Mouse (Mus musculus) kidney, postnatal 0 days (tissue): ENCODE measurements at regions not wholly inside any gene's neighbourhood (a gene's known extent, or its start where the extent isn't known, plus 50 kb on each side); places are given as distances from the start of the nearest gene placed in this dataset.
A peak's percentile ranks its signal among the peaks of the same experiment; 100 is the strongest.

ENCODE experiments used
- ATAC-seq: fragments of 200-750 bp; cut with Nextera tagmentation; replicated peaks from 2 replicates; pipeline ENCODE4 v1.8.0; 2017; ENCODE audit warnings: low read depth, moderate number of reproducible peaks, moderate TSS enrichment, moderate library complexity; ENCODE audit not compliant: low FRiP score
- DNase-seq: peaks from one replicate; pipeline ENCODE4 v3.0.0-alpha.2; 2016; ENCODE audit warnings: low spot score
- H3K27ac ChIP-seq: fragments of 300-500 bp; sonication (generic); 2 replicates; pipeline ENCODE4 v1.5.1; 2014; ENCODE audit warnings: mild to moderate bottlenecking
- H3K27me3 ChIP-seq: fragments of 300-500 bp; sonication (generic); 2 replicates; pipeline ENCODE4 v1.6.1; 2014; ENCODE audit warnings: low read length, mixed read lengths; ENCODE audit not compliant: insufficient read depth
- H3K36me3 ChIP-seq: fragments of 300-500 bp; sonication (generic); 2 replicates; pipeline ENCODE4 v1.6.1; 2014; ENCODE audit warnings: low read length, mixed read lengths; ENCODE audit not compliant: insufficient read depth
- H3K4me1 ChIP-seq: fragments of 300-500 bp; sonication (generic); replicated peaks from 2 replicates; pipeline ENCODE4 v1.6.1; 2014; ENCODE audit warnings: antibody characterized with exemption, low read length, mixed read lengths; ENCODE audit not compliant: insufficient read depth
- H3K4me2 ChIP-seq: fragments of 300-500 bp; sonication (generic); 2 replicates; pipeline ENCODE4 v1.6.1; 2014; ENCODE audit warnings: mild to moderate bottlenecking, low read length, moderate library complexity, mixed read lengths
- H3K4me3 ChIP-seq: fragments of 300-500 bp; sonication (generic); replicated peaks from 2 replicates; pipeline ENCODE4 v1.5.1; 2014; ENCODE audit warnings: low read depth, low read length
- H3K9ac ChIP-seq: fragments of 300-500 bp; sonication (generic); 2 replicates; pipeline ENCODE4 v1.6.1; 2014; ENCODE audit warnings: low read depth, low read length
- H3K9me3 ChIP-seq: fragments of 300-500 bp; sonication (generic); replicated peaks from 2 replicates; pipeline ENCODE4 v1.6.1; 2016; ENCODE audit warnings: low read length, inconsistent platforms, mixed read lengths
- CTCF ChIP-seq: IDR thresholded peaks from 2 replicates; pipeline ENCODE4 v1.5.1; 2016; ENCODE audit warnings: antibody characterized with exemption, low read depth, mild to moderate bottlenecking, moderate library complexity
- WGBS: fragments of 180-500 bp; shearing (Covaris S2); extraction: QIAGEN DNeasy Blood & Tissue Kit; methylation state at CpG from one replicate; pipeline ENCODE4 v1.1.7; 2014; 5-methylcytosine and 5-hydroxymethylcytosine counted together

DNA sequence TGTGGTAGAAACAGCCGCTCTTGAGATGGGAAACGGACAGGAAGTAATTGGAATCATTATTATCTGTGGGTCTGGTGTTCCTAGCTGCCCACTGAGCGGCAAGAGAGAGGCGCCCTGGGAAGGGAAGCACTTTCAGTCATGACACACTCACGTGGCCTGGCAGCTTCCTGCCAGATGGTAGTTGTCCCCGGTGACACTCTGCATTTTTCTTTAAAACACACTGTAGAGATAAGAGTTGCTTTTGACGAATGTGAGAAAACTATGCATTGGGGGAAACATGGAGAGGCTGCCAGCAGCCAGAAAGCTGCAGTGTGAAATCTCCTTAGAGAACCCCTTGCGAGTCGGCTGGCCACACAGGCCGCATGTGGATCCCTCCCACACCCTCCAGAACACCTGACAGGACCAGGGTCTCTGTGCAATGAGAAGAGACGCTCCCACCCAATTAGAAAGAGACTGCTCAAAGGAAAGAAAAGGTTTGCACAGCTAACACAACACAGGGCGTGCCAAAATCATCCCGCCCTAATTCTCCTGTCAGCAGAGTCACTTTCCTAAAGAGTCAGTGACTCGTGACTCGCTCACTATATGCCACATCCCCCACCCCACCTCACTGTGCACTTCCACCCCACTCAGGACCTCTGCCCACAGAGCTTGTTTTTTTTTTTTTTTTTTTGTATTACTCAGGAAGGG is 194.0 kb upstream of the Map3k1 start:
- H3K4me2 ChIP-seq: 0 out of 2 replicates have a peak overlapping the region, but pooled peaks have one; percentile 10
- no peak overlapping the region for H3K4me3 ChIP-seq
- H3K27ac ChIP-seq: no peak overlapping the region
- no peaks in the 10 kb centered on the region for H3K9me3 ChIP-seq
- 21% methylated on average over 15 of the region's 15 CpGs for WGBS
- peak; percentile 76 for ATAC-seq
- no peaks in the 10 kb centered on the region for H3K27me3 ChIP-seq
- TF ChIP-seq CTCF: peak; percentile 35; the same call in 1 of the 2 replicates
- no peaks in the 10 kb centered on the region for H3K36me3 ChIP-seq
- DNase-seq: peak; percentile 80
- no peak overlapping the region for H3K9ac ChIP-seq
- H3K4me1 ChIP-seq: peaks cover 20% of the 10 kb centered on the region; the same call in 1 of the 2 replicates

DNA sequence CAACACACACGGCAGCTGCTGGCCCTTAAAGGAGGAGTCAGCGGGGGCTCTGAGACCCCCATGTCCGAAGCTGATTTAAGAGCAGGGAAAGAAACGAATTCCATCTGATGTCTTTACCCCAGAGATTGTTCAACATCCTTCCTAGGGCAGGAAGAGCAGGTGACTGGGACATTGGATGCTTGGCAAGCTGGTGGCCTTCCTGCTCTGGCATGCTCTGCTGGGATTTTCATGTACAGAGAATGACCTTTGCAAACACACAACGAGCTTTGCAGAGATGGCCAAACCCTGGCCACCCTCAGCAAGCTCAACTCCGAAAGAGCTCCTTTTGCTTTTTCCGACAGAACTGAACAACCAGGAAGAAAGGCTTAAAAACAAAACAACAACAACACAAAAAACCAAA is 194.7 kb upstream of the Map3k1 start:
- Histone ChIP-seq H3K27me3 (no peaks in the 10 kb centered on the region), H3K27ac (no peak overlapping the region), H3K36me3 (no peaks in the 10 kb centered on the region), H3K9me3 (no peaks in the 10 kb centered on the region), H3K4me3 (no peak overlapping the region), H3K4me2 (no peak overlapping the region), H3K9ac (no peak overlapping the region), H3K4me1 (peaks cover 20% of the 10 kb centered on the region; the same call in 1 of the 2 replicates)
- no peak for DNase-seq
- no peak for TF ChIP-seq CTCF
- WGBS: 40% methylated on average over 7 of the region's 7 CpGs
- no peak for ATAC-seq

DNA sequence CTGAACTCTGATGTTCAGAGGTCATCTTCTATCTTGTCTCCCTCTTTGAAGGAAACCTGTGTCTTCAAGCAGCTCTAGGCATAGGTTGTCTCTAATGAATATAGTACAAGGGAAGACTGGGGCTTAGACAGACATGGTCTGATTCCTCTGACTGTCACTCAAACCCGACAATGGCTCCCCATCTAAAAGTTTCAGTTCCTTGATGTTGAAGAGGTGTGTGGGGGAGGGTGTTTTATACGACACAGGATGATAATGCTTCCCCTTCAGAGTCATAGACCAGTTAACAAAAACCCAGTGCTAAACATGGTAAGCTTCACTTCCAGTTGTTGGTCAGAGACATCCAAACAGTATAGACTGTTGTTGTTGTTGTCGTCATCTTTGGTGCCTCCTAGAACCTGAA is 195.3 kb upstream of the Map3k1 start:
- no peak overlapping the region for H3K4me2 ChIP-seq
- no peak overlapping the region for H3K9ac ChIP-seq
- DNase-seq: no peak
- no peaks in the 10 kb centered on the region for H3K27me3 ChIP-seq
- WGBS: 90% methylated on average over 3 of the region's 3 CpGs
- H3K4me3 ChIP-seq: no peak overlapping the region
- H3K27ac ChIP-seq: no peak overlapping the region
- H3K36me3 ChIP-seq: no peaks in the 10 kb centered on the region
- TF ChIP-seq CTCF: no peak
- ATAC-seq: no peak
- H3K4me1 ChIP-seq: peaks cover 20% of the 10 kb centered on the region; the same call in 1 of the 2 replicates
- no peaks in the 10 kb centered on the region for H3K9me3 ChIP-seq

DNA sequence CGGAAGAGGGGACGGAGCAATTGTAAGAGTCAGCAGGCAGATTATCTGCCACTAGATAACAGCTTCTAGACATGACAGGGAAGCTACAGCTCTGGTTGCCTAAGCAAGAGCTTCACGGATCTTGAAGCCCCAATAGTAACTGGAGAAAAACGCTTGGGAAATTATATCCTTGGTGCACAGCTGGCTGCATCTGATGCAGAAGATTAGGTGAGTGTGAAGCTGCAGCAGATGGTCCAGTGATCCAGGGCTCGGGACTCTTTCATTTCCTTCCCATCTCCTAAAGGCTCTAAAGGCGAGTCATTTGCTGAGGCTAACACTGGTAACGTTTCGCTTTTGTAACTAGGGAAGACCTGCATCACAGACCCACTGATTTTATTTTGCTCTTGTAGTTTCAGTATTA is 196.6 kb upstream of the Map3k1 start:
- no peak overlapping the region for H3K4me3 ChIP-seq
- no peaks in the 10 kb centered on the region for H3K36me3 ChIP-seq
- TF ChIP-seq CTCF: no peak
- DNase-seq: no peak
- no peaks in the 10 kb centered on the region for H3K27me3 ChIP-seq
- no peak for ATAC-seq
- H3K9me3 ChIP-seq: no peaks in the 10 kb centered on the region
- no peak overlapping the region for H3K4me2 ChIP-seq
- WGBS: 68% methylated on average over 8 of the region's 8 CpGs
- H3K9ac ChIP-seq: no peak overlapping the region
- H3K27ac ChIP-seq: no peak overlapping the region
- H3K4me1 ChIP-seq: peaks cover 18% of the 10 kb centered on the region; the same call in 1 of the 2 replicates

DNA sequence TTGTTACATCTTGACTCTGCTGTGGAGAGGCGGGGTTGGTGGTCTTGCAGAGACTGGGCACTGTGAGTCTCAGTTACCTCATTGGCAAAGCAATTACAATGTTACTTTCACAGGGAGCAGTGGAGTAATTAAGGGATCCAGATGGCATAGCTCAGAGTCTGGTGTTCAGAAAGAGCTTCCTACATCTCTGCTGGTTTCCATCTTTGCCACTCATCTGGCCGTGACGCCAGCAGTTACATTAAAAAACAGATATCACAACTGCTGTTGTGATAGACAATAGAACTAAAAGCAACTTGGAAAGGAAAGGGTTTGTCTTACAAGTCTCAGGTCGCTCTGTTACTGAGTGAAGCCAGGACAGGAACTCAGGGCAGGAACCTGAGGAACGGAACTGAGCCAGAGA is 200.0 kb upstream of the Map3k1 start:
- TF ChIP-seq CTCF: no peak
- Histone ChIP-seq H3K27me3 (no peaks in the 10 kb centered on the region), H3K4me1 (no peaks in the 10 kb centered on the region), H3K9ac (no peak overlapping the region), H3K27ac (no peak overlapping the region), H3K9me3 (no peaks in the 10 kb centered on the region), H3K36me3 (no peaks in the 10 kb centered on the region), H3K4me3 (no peak overlapping the region), H3K4me2 (no peak overlapping the region)
- DNase-seq: no peak
- WGBS: 92% methylated on average over 5 of the region's 5 CpGs
- ATAC-seq: no peak

DNA sequence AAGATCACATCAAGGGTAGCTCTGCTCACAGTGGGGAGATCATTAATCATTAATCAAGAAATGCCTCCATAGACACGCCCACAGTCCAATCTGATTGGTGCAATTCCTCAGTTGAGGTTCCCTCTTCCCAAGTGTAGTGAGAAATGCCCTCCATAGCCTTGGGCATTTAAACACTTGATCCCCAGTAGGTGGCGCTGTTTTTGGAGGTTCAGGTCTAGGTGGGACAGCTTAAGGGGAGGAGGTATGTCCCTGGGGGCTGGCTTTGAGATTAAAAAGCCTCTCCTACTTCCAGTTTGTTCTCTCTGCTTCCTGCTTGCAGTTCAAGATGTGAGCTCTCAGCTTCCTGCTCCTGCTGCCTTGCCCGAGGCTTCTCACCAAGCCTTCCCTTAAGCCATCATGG is 200.5 kb upstream of the Map3k1 start:
- no peaks in the 10 kb centered on the region for H3K36me3 ChIP-seq
- 84% methylated on average over 3 of the region's 3 CpGs for WGBS
- no peak overlapping the region for H3K4me2 ChIP-seq
- TF ChIP-seq CTCF: peak; percentile 34; the same call in 1 of the 2 replicates
- no peaks in the 10 kb centered on the region for H3K4me1 ChIP-seq
- no peak overlapping the region for H3K4me3 ChIP-seq
- H3K27ac ChIP-seq: no peak overlapping the region
- ATAC-seq (no peak), DNase-seq (no peak)
- H3K9ac ChIP-seq: no peak overlapping the region
- no peaks in the 10 kb centered on the region for H3K9me3 ChIP-seq
- H3K27me3 ChIP-seq: no peaks in the 10 kb centered on the region

DNA sequence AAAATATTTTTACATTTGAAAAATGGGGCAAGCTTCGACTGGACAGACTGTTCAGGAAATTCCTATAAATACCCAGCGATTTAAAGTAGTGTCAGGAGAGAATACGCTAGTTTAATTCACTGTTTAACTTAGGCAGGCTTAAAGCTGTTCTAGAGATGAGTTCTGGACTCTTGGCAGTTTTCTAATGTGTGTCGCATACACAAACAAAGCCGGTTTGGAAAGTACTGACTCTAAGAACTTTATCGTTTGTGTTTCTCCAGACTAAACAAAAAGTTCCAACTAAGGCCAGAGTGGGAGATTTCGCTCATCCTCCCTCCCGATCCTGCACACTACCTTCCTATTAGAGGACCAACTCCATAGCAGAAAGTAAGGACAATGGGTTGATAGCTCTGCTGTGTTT is 201.7 kb upstream of the Map3k1 start:
- no peaks in the 10 kb centered on the region for H3K4me1 ChIP-seq
- no peak overlapping the region for H3K9ac ChIP-seq
- H3K4me2 ChIP-seq: no peak overlapping the region
- TF ChIP-seq CTCF: no peak
- H3K27ac ChIP-seq: no peak overlapping the region
- 52% methylated on average over 8 of the region's 8 CpGs for WGBS
- H3K36me3 ChIP-seq: no peaks in the 10 kb centered on the region
- DNase-seq: no peak
- H3K9me3 ChIP-seq: no peaks in the 10 kb centered on the region
- ATAC-seq: no peak
- H3K27me3 ChIP-seq: no peaks in the 10 kb centered on the region
- H3K4me3 ChIP-seq: no peak overlapping the region
